Mouse (Mus musculus) C2C12 (cell line): ENCODE data around the gene Olfr765.
"Not testable (repeated sequence)": the region's sequence is repeated elsewhere in the genome, so short reads cannot be mapped to it uniquely, and the experiment has no call there.

Experiments
- CEBPB ChIP-seq: IDR thresholded peaks from one replicate; pipeline ENCODE4 v1.6.1; 2011; ENCODE audit warnings: low read depth, mild to moderate bottlenecking, control low read depth, moderate library complexity
- CTCF ChIP-seq: IDR thresholded peaks from one replicate; pipeline ENCODE4 v1.5.1; 2011; ENCODE audit not compliant: control insufficient read depth, insufficient read depth, insufficient read length
- MAX ChIP-seq: IDR thresholded peaks from one replicate; pipeline ENCODE4 v1.6.1; 2011; ENCODE audit warnings: mild to moderate bottlenecking, control low read depth
- USF1 ChIP-seq: IDR thresholded peaks from one replicate; pipeline ENCODE4 v1.6.1; 2011; ENCODE audit warnings: low read depth, mild to moderate bottlenecking, control low read depth, moderate library complexity

DNA sequence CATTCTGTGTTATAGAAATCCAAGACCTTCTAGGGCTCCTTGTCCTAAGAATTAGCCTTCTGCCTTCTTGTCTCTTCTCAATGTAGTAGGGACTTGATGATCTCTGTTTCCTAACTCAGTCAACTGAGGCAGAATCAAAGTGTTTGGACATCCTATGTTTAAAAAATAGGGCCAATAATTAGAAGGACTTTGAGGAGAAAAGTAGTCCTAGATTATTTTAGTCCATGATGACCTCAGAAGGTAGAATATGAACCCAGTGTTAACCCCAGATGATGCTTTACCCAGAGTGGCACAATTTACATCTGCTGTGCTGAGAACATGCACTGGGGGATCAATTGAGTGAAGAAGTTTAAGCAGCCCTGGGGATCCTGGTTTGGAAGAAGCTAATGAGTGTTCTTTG lies at the start of gene Olfr765:
- not testable (repeated sequence) for TF ChIP-seq CTCF, USF1, MAX, CEBPB
